Mouse (Mus musculus) liver, embryonic 12.5 days (tissue): Measurements from ENCODE around the gene Clcn1. TPM values are rescaled to one million over a fixed set of nuclear protein-coding genes. Genes with fewer than 3 reads are reported as not detected.

Source experiments
- ATAC-seq: fragments of 200-750 bp; cut with Nextera tagmentation; 2 replicates; pipeline ENCODE4 v1.8.0; 2017; ENCODE audit warnings: moderate number of reproducible peaks, mild to moderate bottlenecking, moderate library complexity
- H3K27ac ChIP-seq: fragments of 300-500 bp; sonication (generic); 2 replicates; pipeline ENCODE4 v1.5.1; 2016; ENCODE audit warnings: mild to moderate bottlenecking
- H3K27me3 ChIP-seq: fragments of 300-500 bp; sonication (generic); replicated peaks from 2 replicates; pipeline ENCODE4 v1.6.1; 2016; ENCODE audit warnings: mild to moderate bottlenecking, moderate library complexity
- H3K36me3 ChIP-seq: fragments of 300-500 bp; sonication (generic); 2 replicates; pipeline ENCODE4 v1.6.1; 2016; ENCODE audit warnings: mild to moderate bottlenecking, moderate library complexity
- H3K4me1 ChIP-seq: fragments of 300-500 bp; sonication (generic); 2 replicates; pipeline ENCODE4 v1.6.1; 2016
- H3K4me2 ChIP-seq: fragments of 300-500 bp; sonication (generic); 2 replicates; pipeline ENCODE4 v1.6.1; 2016; ENCODE audit warnings: mild to moderate bottlenecking, moderate library complexity
- H3K4me3 ChIP-seq: fragments of 300-500 bp; sonication (generic); 2 replicates; pipeline ENCODE4 v1.5.1; 2016; ENCODE audit warnings: mild to moderate bottlenecking, moderate library complexity
- H3K9ac ChIP-seq: fragments of 300-500 bp; sonication (generic); 2 replicates; pipeline ENCODE4 v1.6.1; 2016; ENCODE audit warnings: mild to moderate bottlenecking, moderate library complexity
- H3K9me3 ChIP-seq: fragments of 300-500 bp; sonication (generic); replicated peaks from 2 replicates; pipeline ENCODE4 v1.6.1; 2016; ENCODE audit warnings: mild to moderate bottlenecking, moderate library complexity
- WGBS: fragments of 180-500 bp; shearing (Covaris S2); methylation state at CpG from one replicate; pipeline ENCODE4 v1.1.7; 2016; ENCODE audit not compliant: insufficient replicate concordance; 5-methylcytosine and 5-hydroxymethylcytosine counted together
- polyA plus RNA-seq: library from polyadenylated mRNA; unstranded; fragments of >200 nt; fragmentation: Nextera tagmentation; extraction: Ambion mirVana; gene quantifications from 2 replicates; pipeline ENCODE4 v1.2.1, GENCODE M21; 2016

Gene Clcn1
- polyA plus RNA-seq: 0.12 TPM in 1 of 2 replicates, not detected in the other

- Histone ChIP-seq H3K36me3 (peaks cover 43% of the 10 kb centered on the region), H3K27ac (no peak within 1 kb of the TSS)
- 66% methylated on average over 4 of the region's 5 CpGs for WGBS
Measured at GRCm38 (mm10) chr6:42286448-42286847, at the start of gene Clcn1. Gene Clcn1 (plus strand): TSS chr6:42286685.

GRCm38 (mm10) chr6:42237276-42237805 is 49.1 kb upstream of the Clcn1 start:
- H3K36me3 ChIP-seq: no peaks in the 10 kb centered on the region
- H3K4me1 ChIP-seq: no peaks in the 10 kb centered on the region
- H3K27ac ChIP-seq: no peak overlapping the region
- H3K4me3 ChIP-seq: no peak overlapping the region
- H3K9ac ChIP-seq: no peak overlapping the region
- 61% methylated on average over 6 of the region's 6 CpGs for WGBS
- no peaks in the 10 kb centered on the region for H3K9me3 ChIP-seq
- H3K4me2 ChIP-seq: no peak overlapping the region
- ATAC-seq: no peak
- no peaks in the 10 kb centered on the region for H3K27me3 ChIP-seq

More at GRCm38 (mm10) chr6:42286448-42286847, at the start of gene Clcn1:
- ATAC-seq: no peak
- Histone ChIP-seq H3K4me2 (no peak within 1 kb of the TSS), H3K4me1 (no peaks in the 10 kb centered on the region), H3K4me3 (no peak within 1 kb of the TSS), H3K9me3 (no peaks in the 10 kb centered on the region), H3K9ac (no peak within 1 kb of the TSS), H3K27me3 (no peaks in the 10 kb centered on the region)

- H3K36me3 ChIP-seq: no peaks in the 10 kb centered on the region
- no peak for ATAC-seq
- H3K4me3 ChIP-seq: no peak overlapping the region
- no peak overlapping the region for H3K27ac ChIP-seq
- H3K9ac ChIP-seq: no peak overlapping the region
- no peaks in the 10 kb centered on the region for H3K9me3 ChIP-seq
- no peaks in the 10 kb centered on the region for H3K27me3 ChIP-seq
- H3K4me2 ChIP-seq: no peak overlapping the region
- 68% methylated on average over 6 of the region's 6 CpGs for WGBS
- peaks cover 11% of the 10 kb centered on the region for H3K4me1 ChIP-seq
Measured at GRCm38 (mm10) chr6:42241311-42242045, 45.0 kb upstream of the Clcn1 start.

GRCm38 (mm10) chr6:42245711-42246353 is 40.7 kb upstream of the Clcn1 start, which contains the start of gene Gstk1:
Gene Gstk1 (plus strand): TSS chr6:42245935.
- no peaks in the 10 kb centered on the region for H3K36me3 ChIP-seq
- H3K9me3 ChIP-seq: no peaks in the 10 kb centered on the region
- peak; percentile 100 for ATAC-seq
- peaks cover 21% of the 10 kb centered on the region for H3K4me1 ChIP-seq
- peak within 1 kb of the TSS; percentile 61 for H3K4me3 ChIP-seq
- 2% methylated on average over 28 of the region's 28 CpGs for WGBS
- H3K9ac ChIP-seq: peak within 1 kb of the TSS; percentile 63
- H3K27me3 ChIP-seq: no peaks in the 10 kb centered on the region
- peak within 1 kb of the TSS; percentile 93 for H3K4me2 ChIP-seq
- no peak within 1 kb of the TSS for H3K27ac ChIP-seq

GRCm38 (mm10) chr6:42247173-42247572 is 39.3 kb upstream of the Clcn1 start:
- 0 out of 2 replicates have a peak, but pooled peaks have one; percentile 20 for ATAC-seq
- H3K4me2 ChIP-seq: peak overlapping the region; percentile 93
- H3K4me1 ChIP-seq: peaks cover 21% of the 10 kb centered on the region
- no peak overlapping the region for H3K9ac ChIP-seq
- H3K4me3 ChIP-seq: no peak overlapping the region
- H3K36me3 ChIP-seq: no peaks in the 10 kb centered on the region
- no peak overlapping the region for H3K27ac ChIP-seq
- WGBS: 16% methylated on average over 8 of the region's 8 CpGs
- H3K27me3 ChIP-seq: no peaks in the 10 kb centered on the region
- no peaks in the 10 kb centered on the region for H3K9me3 ChIP-seq

GRCm38 (mm10) chr6:42247981-42248380 is 38.5 kb upstream of the Clcn1 start:
- no peaks in the 10 kb centered on the region for H3K36me3 ChIP-seq
- H3K4me2 ChIP-seq: no peak overlapping the region
- no peak for ATAC-seq
- 93% methylated on average over 1 of the region's 1 CpGs for WGBS
- H3K27ac ChIP-seq: no peak overlapping the region
- no peaks in the 10 kb centered on the region for H3K27me3 ChIP-seq
- H3K9ac ChIP-seq: no peak overlapping the region
- H3K4me3 ChIP-seq: no peak overlapping the region
- H3K9me3 ChIP-seq: no peaks in the 10 kb centered on the region
- peaks cover 21% of the 10 kb centered on the region for H3K4me1 ChIP-seq

- no peaks in the 10 kb centered on the region for H3K9me3 ChIP-seq
- H3K4me3 ChIP-seq: no peak overlapping the region
- no peak overlapping the region for H3K4me2 ChIP-seq
- peaks cover 7% of the 10 kb centered on the region for H3K4me1 ChIP-seq
- H3K9ac ChIP-seq: no peak overlapping the region
- H3K36me3 ChIP-seq: no peaks in the 10 kb centered on the region
- ATAC-seq: no peak
- H3K27ac ChIP-seq: no peak overlapping the region
- 61% methylated on average over 4 of the region's 4 CpGs for WGBS
- H3K27me3 ChIP-seq: no peaks in the 10 kb centered on the region
Measured at GRCm38 (mm10) chr6:42251791-42252190, 34.7 kb upstream of the Clcn1 start.

GRCm38 (mm10) chr6:42253103-42253502 is 33.4 kb upstream of the Clcn1 start:
- H3K4me2 ChIP-seq: no peak overlapping the region
- 76% methylated on average over 2 of the region's 2 CpGs for WGBS
- no peak overlapping the region for H3K27ac ChIP-seq
- H3K27me3 ChIP-seq: no peaks in the 10 kb centered on the region
- no peaks in the 10 kb centered on the region for H3K36me3 ChIP-seq
- ATAC-seq: no peak
- H3K9ac ChIP-seq: no peak overlapping the region
- H3K4me1 ChIP-seq: peaks cover 12% of the 10 kb centered on the region
- no peaks in the 10 kb centered on the region for H3K9me3 ChIP-seq
- H3K4me3 ChIP-seq: no peak overlapping the region

GRCm38 (mm10) chr6:42257303-42257863 is 29.1 kb upstream of the Clcn1 start:
- peak; percentile 87 for ATAC-seq
- H3K27me3 ChIP-seq: peaks cover 18% of the 10 kb centered on the region; the same call in 1 of the 2 replicates
- no peak overlapping the region for H3K9ac ChIP-seq
- WGBS: 15% methylated on average over 11 of the region's 11 CpGs
- peaks cover 16% of the 10 kb centered on the region for H3K4me1 ChIP-seq
- H3K36me3 ChIP-seq: no peaks in the 10 kb centered on the region
- H3K4me2 ChIP-seq: peak overlapping the region; percentile 33; the same call in 1 of the 2 replicates
- H3K9me3 ChIP-seq: no peaks in the 10 kb centered on the region
- H3K4me3 ChIP-seq: no peak overlapping the region
- no peak overlapping the region for H3K27ac ChIP-seq

GRCm38 (mm10) chr6:42260430-42260829 is 26.1 kb upstream of the Clcn1 start:
- Histone ChIP-seq H3K4me1 (peaks cover 25% of the 10 kb centered on the region), H3K4me2 (no peak overlapping the region), H3K9ac (no peak overlapping the region), H3K27me3 (peaks cover 18% of the 10 kb centered on the region; the same call in 1 of the 2 replicates), H3K36me3 (no peaks in the 10 kb centered on the region), H3K27ac (no peak overlapping the region), H3K9me3 (no peaks in the 10 kb centered on the region), H3K4me3 (no peak overlapping the region)
- 27% methylated on average over 6 of the region's 6 CpGs for WGBS
- ATAC-seq: no peak

- no peak for ATAC-seq
- no peak within 1 kb of the TSS for H3K4me3 ChIP-seq
- peak within 1 kb of the TSS; percentile 12; the same call in 1 of the 2 replicates for H3K9ac ChIP-seq
- peaks cover 18% of the 10 kb centered on the region; the same call in 1 of the 2 replicates for H3K27me3 ChIP-seq
- peak within 1 kb of the TSS; percentile 19 for H3K4me2 ChIP-seq
- H3K4me1 ChIP-seq: peaks cover 31% of the 10 kb centered on the region
- H3K27ac ChIP-seq: no peak within 1 kb of the TSS
- whole genome bisulfite sequencing: 32% methylated on average over 20 of the region's 20 CpGs
- no peaks in the 10 kb centered on the region for H3K36me3 ChIP-seq
- H3K9me3 ChIP-seq: no peaks in the 10 kb centered on the region
Measured at GRCm38 (mm10) chr6:42261524-42262170, 24.8 kb upstream of the Clcn1 start, which contains the start of gene Tmem139. Gene Tmem139 (plus strand): TSS chr6:42261970.
